8 mouse cellular contexts compared by ENCODE assay signal in genomic region chr6:87810713-87811669, GRCm38 (mm10). TPM values are rescaled to one million over a fixed set of nuclear protein-coding genes. Genes with fewer than 3 reads are reported as not detected.
DNase-seq lines count a peak whose midpoint lies in the region; ATAC-seq and TF ChIP-seq lines count a peak whose summit lies in the region.

No protein-coding gene starts in this region.

- ATAC-seq in forebrain, embryonic 13.5 days = no peak; the same call in none of the 2 replicates
- ATAC-seq in neural tube, embryonic 15.5 days (ENCODE audit: low FRiP score) = peak; percentile 78

- peak overlapping the region; percentile 70 for H3K4me3 ChIP-seq in forebrain, embryonic 13.5 days
- peak overlapping the region; percentile 96 for H3K4me3 ChIP-seq in lung, adult 2 months (replicated peaks; ENCODE audit: extremely low read depth, low read depth, low read length)
- peak overlapping the region; percentile 78 for H3K4me3 ChIP-seq in neural tube, embryonic 15.5 days (replicated peaks)

- H3K9ac ChIP-seq in forebrain, embryonic 13.5 days = peak overlapping the region; percentile 83
- peak overlapping the region; percentile 78 for H3K9ac ChIP-seq in neural tube, embryonic 15.5 days (replicated peaks)

- TF ChIP-seq CTCF in lung, adult 2 months (IDR thresholded peaks at IDR 0.05; ENCODE audit: insufficient read depth, low read length) = no peak

- peak; percentile 75 to 76 for DNase-seq in B cell, adult 2 months
- peak; percentile 76 for DNase-seq in adrenal gland, postnatal 10 days
- DNase-seq in heart, postnatal 10 days = peak; percentile 78 to 81
- DNase-seq in kidney, postnatal 36 days = peak; percentile 86 to 90
- peak; percentile 71 for DNase-seq in lung, adult 2 months
- DNase-seq in testis, postnatal 10 days (ENCODE audit: low spot score) = peak; percentile 79

- no peaks in the 10 kb centered on the region for H3K27me3 ChIP-seq in forebrain, embryonic 13.5 days
- no peaks in the 10 kb centered on the region for H3K27me3 ChIP-seq in neural tube, embryonic 15.5 days (replicated peaks)

- peaks cover 20% of the 10 kb centered on the region for H3K4me1 ChIP-seq in forebrain, embryonic 13.5 days
- H3K4me1 ChIP-seq in lung, adult 2 months (ENCODE audit: control insufficient read depth, insufficient read depth, low read length) = peaks cover 13% of the 10 kb centered on the region
- peaks cover 33% of the 10 kb centered on the region for H3K4me1 ChIP-seq in neural tube, embryonic 15.5 days

- TF ChIP-seq POLR2A in lung, adult 2 months (IDR thresholded peaks at IDR 0.05; ENCODE audit: borderline replicate concordance, extremely low read depth, low read depth, low read length) = peak; percentile 82; the same call in 1 of the 2 replicates

- WGBS in forebrain, embryonic 13.5 days = under 1% methylated on average over 76 of the region's 77 CpGs
- WGBS in lung, adult 2 months = under 1% methylated on average over 77 of the region's 77 CpGs
- 1% methylated on average over 76 of the region's 77 CpGs for WGBS in neural tube, embryonic 15.5 days

- no peaks in the 10 kb centered on the region for H3K9me3 ChIP-seq in forebrain, embryonic 13.5 days (replicated peaks)
- H3K9me3 ChIP-seq in neural tube, embryonic 15.5 days (replicated peaks) = no peaks in the 10 kb centered on the region

- H3K27ac ChIP-seq in forebrain, embryonic 13.5 days = peak overlapping the region; percentile 31; the same call in 1 of the 2 replicates
- peak overlapping the region; percentile 67 for H3K27ac ChIP-seq in neural tube, embryonic 15.5 days (replicated peaks)

- H3K36me3 ChIP-seq in forebrain, embryonic 13.5 days (ENCODE audit: poor library complexity, severe bottlenecking) = peaks cover 23% of the 10 kb centered on the region
- H3K36me3 ChIP-seq in neural tube, embryonic 15.5 days = peaks cover 17% of the 10 kb centered on the region; the same call in 1 of the 2 replicates

- peak overlapping the region; percentile 92 for H3K4me2 ChIP-seq in forebrain, embryonic 13.5 days
- H3K4me2 ChIP-seq in neural tube, embryonic 15.5 days = peak overlapping the region; percentile 95

- intact Hi-C loops in heart, postnatal 10 days (cut with DNase I) = loop anchor here (5.0 kb wide), 1 partner anchor 49 kb away; no protein-coding TSS in a partner anchor

RNA-seq across cellular contexts. Expression of gene Rab43, which starts 1.0 kb away (rescaled TPM):
- total RNA-seq in adrenal gland, postnatal 10 days (2021) = 10 to 100 TPM; 30.4 to 46.1 TPM
- 7.4 and 7.9 TPM in 2 replicates for polyA plus RNA-seq in forebrain, embryonic 13.5 days (2015; fragmentation: Nextera tagmentation; extraction: Ambion mirVana)
- 10 to 100 TPM; 16.9 to 26.4 TPM for total RNA-seq in heart, postnatal 10 days (2021)
- polyA plus RNA-seq in lung, adult 2 months (2012; rRNA removed) = 43.0 and 46.2 TPM in 2 replicates
- 11.5 and 12.5 TPM in 2 replicates for polyA plus RNA-seq in neural tube, embryonic 15.5 days (2015; fragmentation: Nextera tagmentation; extraction: Ambion mirVana)

RNA-seq across cellular contexts. Expression of gene Gm45140, which starts 24.6 kb away (rescaled TPM):
- total RNA-seq in adrenal gland, postnatal 10 days (2021) = 1 to 10 TPM; 2.0 to 6.6 TPM
- polyA plus RNA-seq in forebrain, embryonic 13.5 days (2015; fragmentation: Nextera tagmentation; extraction: Ambion mirVana) = 1.4 and 2.3 TPM in 2 replicates
- 1 to 10 TPM; 1.6 to 2.9 TPM for total RNA-seq in heart, postnatal 10 days (2021)
- 0.47 and 0.68 TPM in 2 replicates for polyA plus RNA-seq in lung, adult 2 months (2012; rRNA removed)
- 1.5 and 2.1 TPM in 2 replicates for polyA plus RNA-seq in neural tube, embryonic 15.5 days (2015; fragmentation: Nextera tagmentation; extraction: Ambion mirVana)

RNA-seq across cellular contexts. Expression of gene Isy1, which starts 27.6 kb away (rescaled TPM):
- 10 to 100 TPM; 32.3 to 34.9 TPM for total RNA-seq in adrenal gland, postnatal 10 days (2021)
- polyA plus RNA-seq in forebrain, embryonic 13.5 days (2015; fragmentation: Nextera tagmentation; extraction: Ambion mirVana) = 46.5 and 49.8 TPM in 2 replicates
- total RNA-seq in heart, postnatal 10 days (2021) = 10 to 100 TPM; 22.2 to 26.2 TPM
- polyA plus RNA-seq in lung, adult 2 months (2012; rRNA removed) = 21.2 and 21.4 TPM in 2 replicates
- polyA plus RNA-seq in neural tube, embryonic 15.5 days (2015; fragmentation: Nextera tagmentation; extraction: Ambion mirVana) = 22.6 and 30.8 TPM in 2 replicates

RNA-seq across cellular contexts. Expression of gene Gp9, which starts 33.1 kb away (rescaled TPM):
- 1 to 10 TPM; 1.1 to 1.3 TPM for total RNA-seq in adrenal gland, postnatal 10 days (2021)
- 0.77 and 0.89 TPM in 2 replicates for polyA plus RNA-seq in forebrain, embryonic 13.5 days (2015; fragmentation: Nextera tagmentation; extraction: Ambion mirVana)
- 1 to 10 TPM in 1 of 2 experiments, under 1 TPM in 1; 0.72 to 1.3 TPM for total RNA-seq in heart, postnatal 10 days (2021)
- polyA plus RNA-seq in lung, adult 2 months (2012; rRNA removed) = 13.1 and 14.9 TPM in 2 replicates
- 0.56 and 0.65 TPM in 2 replicates for polyA plus RNA-seq in neural tube, embryonic 15.5 days (2015; fragmentation: Nextera tagmentation; extraction: Ambion mirVana)

RNA-seq across cellular contexts. Expression of gene Cnbp, which starts 39.9 kb away (rescaled TPM):
- 100 to 1,000 TPM; 395 to 399 TPM for total RNA-seq in adrenal gland, postnatal 10 days (2021)
- polyA plus RNA-seq in forebrain, embryonic 13.5 days (2015; fragmentation: Nextera tagmentation; extraction: Ambion mirVana) = 949 and 1,006 TPM in 2 replicates
- 100 to 1,000 TPM; 308 to 311 TPM for total RNA-seq in heart, postnatal 10 days (2021)
- 140 and 217 TPM in 2 replicates for polyA plus RNA-seq in lung, adult 2 months (2012; rRNA removed)
- 511 and 660 TPM in 2 replicates for polyA plus RNA-seq in neural tube, embryonic 15.5 days (2015; fragmentation: Nextera tagmentation; extraction: Ambion mirVana)
